16 mouse cellular contexts compared by ENCODE assay signal in genomic region chr12:24878735-24879362, GRCm38 (mm10). TPM values are rescaled to one million over a fixed set of nuclear protein-coding genes. Genes with fewer than 3 reads are reported as not detected.
A peak's percentile ranks its signal among the peaks of the same experiment; 100 is the strongest.
DNase-seq lines count a peak whose midpoint lies in the region; ATAC-seq and TF ChIP-seq lines count a peak whose summit lies in the region.
"Had no signal": no experiment of that assay in that cellular context is flagged by ENCODE, and none has a peak within 500 bp of the region (broad histone marks: within the 10 kb centered on the region; RNA-seq: fewer than 3 reads in every experiment).

No protein-coding gene starts in this region.

- WGBS in hindbrain, embryonic 16.5 days, result 52% methylated on average over 5 of the region's 5 CpGs
- 53% methylated on average over 5 of the region's 5 CpGs for WGBS in hindbrain, embryonic 14.5 days
- WGBS in bone marrow, adult 2 months, result 67% methylated on average over 5 of the region's 5 CpGs
- WGBS in intestine, embryonic 16.5 days, result 46% methylated on average over 5 of the region's 5 CpGs
- WGBS in liver, postnatal 0 days (ENCODE audit: insufficient replicate concordance), result 66% methylated on average over 5 of the region's 5 CpGs

- intact Hi-C loops in gastrocnemius, adult 2 months (cut with DNase I), result no loop called here

- H3K4me1 ChIP-seq in hindbrain, embryonic 16.5 days (ENCODE audit: control insufficient read depth, insufficient read depth, low read depth, low read length), result peaks cover 4% of the 10 kb centered on the region
- H3K4me1 ChIP-seq in hindbrain, embryonic 14.5 days (replicated peaks; ENCODE audit: control insufficient read depth, insufficient read depth, low read length), result 0 out of 2 replicates have a peak, but pooled peaks cover 6% of the 10 kb centered on the region
- H3K4me1 ChIP-seq in bone marrow, adult 2 months (ENCODE audit: control insufficient read depth, insufficient read depth, low read length), result peaks cover 4% of the 10 kb centered on the region; the same call in 1 of the 2 replicates
- no peaks in the 10 kb centered on the region; the same call in 1 of the 2 replicates for H3K4me1 ChIP-seq in intestine, embryonic 16.5 days (ENCODE audit: control insufficient read depth, insufficient read depth, low read length)
- H3K4me1 ChIP-seq in liver, postnatal 0 days (ENCODE audit: insufficient read depth), result peaks cover 24% of the 10 kb centered on the region

- H3K9ac ChIP-seq in hindbrain, embryonic 16.5 days (ENCODE audit: low read depth, low read length), result no peak overlapping the region
- no peak overlapping the region for H3K9ac ChIP-seq in hindbrain, embryonic 14.5 days
- no peak overlapping the region for H3K9ac ChIP-seq in intestine, embryonic 16.5 days (ENCODE audit: low read depth, low read length)
- H3K9ac ChIP-seq in liver, postnatal 0 days (replicated peaks), result peak overlapping the region; percentile 34; the same call in 1 of the 2 replicates

- H3K4me3 ChIP-seq in hindbrain, embryonic 16.5 days (ENCODE audit: low read length), result no peak overlapping the region
- H3K4me3 ChIP-seq in hindbrain, embryonic 14.5 days (replicated peaks; ENCODE audit: low read length), result no peak overlapping the region
- no peak overlapping the region for H3K4me3 ChIP-seq in bone marrow, adult 2 months (replicated peaks; ENCODE audit: control insufficient read depth, low read depth, low read length)
- H3K4me3 ChIP-seq in intestine, embryonic 16.5 days (ENCODE audit: low read length), result no peak overlapping the region
- H3K4me3 ChIP-seq in liver, postnatal 0 days (ENCODE audit: low read depth, low read length), result no peak overlapping the region
- no peak overlapping the region for H3K4me3 ChIP-seq in gastrocnemius, adult 2 months
- H3K4me3 ChIP-seq: myocyte had no signal

- DNase-seq in hindbrain, embryonic 14.5 days (ENCODE audit: low spot score), result no peak
- peak; percentile 27 for DNase-seq in liver, postnatal 0 days
- DNase-seq in thymus, postnatal 14 days, result no peak
- no peak for DNase-seq in gastrocnemius, adult 2 months
- no peak for DNase-seq in testis, postnatal 14 days (ENCODE audit: low spot score)
- DNase-seq: adrenal gland, adult 2 months; cerebellum, postnatal 25 days; gastrocnemius, postnatal 14 days; left cerebral cortex, postnatal 4 days; lung, postnatal 4 days; thymus, postnatal 25 days had no signal

- no peak for TF ChIP-seq EP300 in liver, postnatal 0 days (IDR thresholded peaks at IDR 0.05; ENCODE audit: low read depth)

- no peaks in the 10 kb centered on the region for H3K36me3 ChIP-seq in hindbrain, embryonic 16.5 days (ENCODE audit: control insufficient read depth, insufficient read depth, low read length)
- peaks cover 16% of the 10 kb centered on the region for H3K36me3 ChIP-seq in hindbrain, embryonic 14.5 days (replicated peaks; ENCODE audit: control insufficient read depth, insufficient read depth)
- no peaks in the 10 kb centered on the region for H3K36me3 ChIP-seq in intestine, embryonic 16.5 days (ENCODE audit: control insufficient read depth, insufficient read depth, low read length)
- no peaks in the 10 kb centered on the region for H3K36me3 ChIP-seq in liver, postnatal 0 days (replicated peaks; ENCODE audit: insufficient read depth, low read length)

- no peak for TF ChIP-seq POLR2A in bone marrow, adult 2 months (IDR thresholded peaks at IDR 0.05; ENCODE audit: borderline replicate concordance, control insufficient read depth, low read depth, low read length)

- no peak for TF ChIP-seq CTCF in bone marrow, adult 2 months (IDR thresholded peaks at IDR 0.05; ENCODE audit: control insufficient read depth, insufficient read depth, low read length)
- TF ChIP-seq CTCF in liver, postnatal 0 days (IDR thresholded peaks at IDR 0.05; ENCODE audit: low read depth), result no peak
- TF ChIP-seq CTCF in gastrocnemius, adult 2 months (IDR thresholded peaks at IDR 0.05), result no peak

- H3K4me2 ChIP-seq in hindbrain, embryonic 16.5 days (ENCODE audit: low read length), result no peak overlapping the region
- H3K4me2 ChIP-seq in hindbrain, embryonic 14.5 days (replicated peaks), result no peak overlapping the region
- no peak overlapping the region for H3K4me2 ChIP-seq in intestine, embryonic 16.5 days (ENCODE audit: low read depth, low read length)
- H3K4me2 ChIP-seq in liver, postnatal 0 days (ENCODE audit: low read depth, low read length), result peak overlapping the region; percentile 61; the same call in 1 of the 2 replicates

- H3K9me3 ChIP-seq in hindbrain, embryonic 16.5 days (ENCODE audit: control insufficient read depth, low read length), result no peaks in the 10 kb centered on the region
- no peaks in the 10 kb centered on the region for H3K9me3 ChIP-seq in hindbrain, embryonic 14.5 days (ENCODE audit: control insufficient read depth, low read length)
- no peaks in the 10 kb centered on the region for H3K9me3 ChIP-seq in intestine, embryonic 16.5 days (ENCODE audit: control insufficient read depth, low read length)
- H3K9me3 ChIP-seq in liver, postnatal 0 days (ENCODE audit: low read length), result no peaks in the 10 kb centered on the region

- no peak overlapping the region for H3K27ac ChIP-seq in hindbrain, embryonic 16.5 days (ENCODE audit: low read depth, low read length)
- H3K27ac ChIP-seq in hindbrain, embryonic 14.5 days, result no peak overlapping the region
- peak overlapping the region; percentile 49 for H3K27ac ChIP-seq in bone marrow, adult 2 months (ENCODE audit: control insufficient read depth, insufficient read depth, low read depth, low read length, poor library complexity)
- H3K27ac ChIP-seq in intestine, embryonic 16.5 days (ENCODE audit: low read length), result no peak overlapping the region
- H3K27ac ChIP-seq in liver, postnatal 0 days (ENCODE audit: low read depth), result peak overlapping the region; percentile 77
- no peak overlapping the region for H3K27ac ChIP-seq in gastrocnemius, adult 2 months

- no peaks in the 10 kb centered on the region for H3K27me3 ChIP-seq in hindbrain, embryonic 16.5 days (replicated peaks; ENCODE audit: control insufficient read depth, insufficient read depth, low read length)
- no peaks in the 10 kb centered on the region for H3K27me3 ChIP-seq in hindbrain, embryonic 14.5 days (ENCODE audit: control insufficient read depth, insufficient read depth, low read length)
- H3K27me3 ChIP-seq in intestine, embryonic 16.5 days (replicated peaks; ENCODE audit: control insufficient read depth, insufficient read depth, low read length), result no peaks in the 10 kb centered on the region
- no peaks in the 10 kb centered on the region for H3K27me3 ChIP-seq in liver, postnatal 0 days (ENCODE audit: insufficient read depth, low read length)

- ATAC-seq in hindbrain, embryonic 16.5 days, result 0 out of 2 replicates have a peak, but pooled peaks have one; percentile 60
- ATAC-seq in hindbrain, embryonic 14.5 days (ENCODE audit: low FRiP score), result no peak
- ATAC-seq in intestine, embryonic 16.5 days, result peak; percentile 82
- peak; percentile 76 for ATAC-seq in liver, postnatal 0 days
- ATAC-seq: inflammation-experienced regulatory T-cells, adult 6 months had no signal

RNA-seq across cellular contexts. Expression of gene Mboat2, which starts 48.2 kb away (rescaled TPM):
- 65.8 and 68.6 TPM in 2 replicates for polyA plus RNA-seq in hindbrain, embryonic 16.5 days (2015; fragmentation: Nextera tagmentation; extraction: Ambion mirVana)
- 79.2 and 80.1 TPM in 2 replicates for polyA plus RNA-seq in hindbrain, embryonic 14.5 days (2014; fragmentation: Nextera tagmentation; extraction: Ambion mirVana)
- 11.4 and 16.8 TPM in 2 replicates for polyA plus RNA-seq in bone marrow, adult 2 months (2011; ENCODE audit: insufficient read depth, insufficient read length, low replicate concordance, missing spikeins)
- polyA plus RNA-seq in intestine, embryonic 16.5 days (2015; fragmentation: Nextera tagmentation; extraction: Ambion mirVana), result 16.5 and 19.5 TPM in 2 replicates
- polyA plus RNA-seq in liver, postnatal 0 days (2015; fragmentation: Nextera tagmentation; extraction: Ambion mirVana), result 1.9 and 2.0 TPM in 2 replicates
- total RNA-seq in gastrocnemius, adult 2 months (2021), result 1 to 10 TPM in 1 of 2 experiments, under 1 TPM in 1; 0.46 to 1.1 TPM
- polyA plus RNA-seq: inflammation-experienced regulatory T-cells, adult 6 months had no signal

Comparison
In these comparisons a context has a peak if more than half of its experiments do, and no peak if none do; other contexts are left out.
1. H3K27ac ChIP-seq: peak in bone marrow, adult 2 months (single experiment) and liver, postnatal 0 days (single experiment); none in hindbrain, embryonic 16.5 days (single experiment), hindbrain, embryonic 14.5 days (single experiment), intestine, embryonic 16.5 days (single experiment) and gastrocnemius, adult 2 months (single experiment).